Mouse (Mus musculus): ENCODE measurements around the gene Get4. TPM values are rescaled to one million over a fixed set of nuclear protein-coding genes. Genes with fewer than 3 reads are reported as not detected.

The Get4 gene
- total RNA-seq, 2 experiments from 2014 or later: 28.6 to 31.9 TPM

DNA sequence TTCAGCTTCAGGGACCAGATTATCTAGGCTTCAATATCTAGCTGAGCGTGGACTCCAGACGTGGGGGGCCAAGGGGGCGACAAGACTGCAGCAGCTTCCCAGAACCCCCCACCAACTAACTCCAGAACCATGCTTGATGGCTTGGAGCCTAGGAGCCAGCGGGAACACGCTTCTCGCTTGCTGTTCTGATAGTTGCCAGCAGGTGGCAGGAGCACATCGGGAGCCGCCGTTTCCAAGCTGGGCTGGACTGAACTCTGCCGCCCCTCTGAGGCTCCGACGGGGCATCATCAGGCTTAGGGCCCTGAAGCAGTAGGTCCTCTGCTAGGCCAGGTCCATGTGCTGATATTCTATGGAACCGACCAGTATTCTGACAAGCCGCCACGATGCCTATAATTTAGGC, 30.1 kb downstream of the Get4 start:
- DNase-seq (ENCODE audit: low spot score): peak; percentile 85

DNA sequence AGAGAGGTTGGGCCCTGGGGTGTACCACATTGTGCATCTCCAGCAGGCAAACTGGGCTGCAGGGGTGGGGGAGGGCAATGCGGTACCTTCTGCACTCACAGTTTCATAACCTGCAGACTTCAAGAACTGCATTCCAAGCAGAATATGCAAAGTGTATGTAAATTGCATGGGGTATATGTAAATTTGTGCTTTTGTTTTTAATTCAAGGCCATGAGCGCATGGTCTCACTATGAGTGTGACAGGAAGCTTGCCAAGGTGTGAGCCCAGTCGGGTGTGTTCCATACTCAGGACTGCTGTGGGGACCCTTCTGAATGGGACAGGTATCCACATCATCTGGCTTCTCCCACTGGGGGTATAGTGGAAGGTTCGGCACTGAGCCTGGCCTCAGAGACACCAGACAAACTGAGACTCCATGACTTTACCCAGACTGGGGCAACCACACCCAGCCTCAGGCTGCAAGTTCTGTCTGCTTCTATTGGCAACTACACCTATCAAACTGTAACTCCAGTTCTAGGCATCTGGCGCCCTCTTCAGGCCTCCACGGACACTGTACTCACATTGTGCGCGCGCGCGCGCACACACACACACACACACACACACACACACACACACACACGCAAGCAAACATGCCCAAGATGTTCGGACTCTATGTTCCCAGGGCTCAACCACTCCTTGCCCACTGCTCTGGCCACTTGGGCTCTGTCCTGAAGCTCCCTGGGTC, 31.5 kb downstream of the Get4 start:
- no peak for DNase-seq (ENCODE audit: low spot score)

DNA sequence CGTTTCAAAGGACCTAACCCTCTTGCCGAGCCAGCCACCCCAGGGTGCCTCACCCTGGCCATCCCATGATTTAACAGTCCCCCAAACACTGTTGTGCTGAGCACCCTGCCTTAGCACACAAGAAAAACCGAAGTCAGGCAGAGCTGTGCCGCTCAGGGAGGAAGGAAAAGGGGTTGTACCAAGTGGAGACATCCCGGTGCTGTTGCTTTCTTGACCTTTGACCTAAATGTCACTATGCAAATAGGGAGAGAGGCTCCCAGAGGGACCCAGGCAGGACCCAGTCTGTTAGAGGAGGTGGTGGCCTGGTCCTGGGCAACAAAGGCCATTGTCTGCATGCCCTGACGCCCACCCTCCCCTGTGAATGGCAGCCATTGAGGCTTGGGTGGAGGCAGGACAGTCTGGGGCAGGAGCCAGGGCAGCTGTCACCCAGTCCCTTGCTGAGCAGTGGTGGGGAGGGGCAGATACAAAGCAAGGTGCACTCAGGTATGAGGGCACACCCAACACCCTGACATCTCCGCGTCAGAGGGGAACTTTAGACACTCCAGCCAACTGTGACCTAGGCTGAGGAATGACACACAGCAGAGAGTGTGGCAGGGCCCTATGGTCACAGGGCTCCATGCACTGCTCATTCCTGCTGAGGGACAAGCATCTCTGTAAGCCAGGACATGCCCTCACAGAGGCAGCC, 33.4 kb downstream of the Get4 start:
- DNase-seq (ENCODE audit: low spot score): no peak

DNA sequence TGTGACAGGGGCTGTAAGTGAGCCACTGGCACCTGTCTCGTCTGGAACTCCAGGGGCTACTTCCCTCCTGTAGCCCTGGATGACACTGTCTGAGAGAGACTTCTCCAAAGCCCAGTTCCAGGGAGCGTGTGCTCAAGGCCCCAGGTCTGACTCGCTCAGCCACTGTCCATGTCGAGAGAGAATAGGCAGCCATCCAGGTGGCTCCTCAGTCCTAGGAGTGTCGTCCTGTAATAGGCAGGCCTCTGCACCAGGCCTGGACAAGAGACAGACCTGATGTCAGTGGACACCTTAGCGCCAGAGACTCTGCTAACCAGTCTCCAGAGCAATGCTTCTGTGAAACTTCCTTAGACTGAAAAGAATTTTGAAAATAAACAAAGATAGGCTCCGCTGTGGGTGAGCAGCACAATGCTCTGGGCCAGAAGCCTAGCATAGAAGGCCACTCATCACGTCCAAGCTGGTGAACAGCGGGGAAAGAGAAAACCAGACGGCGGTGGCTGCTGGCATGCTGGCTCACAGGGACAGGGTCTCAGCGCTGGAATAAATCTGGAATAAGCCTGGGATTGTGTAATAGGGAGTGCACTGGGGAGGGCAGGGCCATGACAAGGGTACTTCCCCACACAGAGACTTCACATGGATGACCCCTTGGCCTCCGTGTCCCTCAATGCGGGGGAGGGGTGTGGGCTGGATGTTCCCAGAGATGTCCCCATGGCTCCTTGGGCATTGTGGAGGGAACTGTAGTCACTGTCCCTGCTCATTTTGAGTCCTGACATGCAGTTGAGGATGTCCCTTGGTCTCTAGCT, 34.2 kb downstream of the Get4 start:
- no peak for DNase-seq (ENCODE audit: low spot score)

DNA sequence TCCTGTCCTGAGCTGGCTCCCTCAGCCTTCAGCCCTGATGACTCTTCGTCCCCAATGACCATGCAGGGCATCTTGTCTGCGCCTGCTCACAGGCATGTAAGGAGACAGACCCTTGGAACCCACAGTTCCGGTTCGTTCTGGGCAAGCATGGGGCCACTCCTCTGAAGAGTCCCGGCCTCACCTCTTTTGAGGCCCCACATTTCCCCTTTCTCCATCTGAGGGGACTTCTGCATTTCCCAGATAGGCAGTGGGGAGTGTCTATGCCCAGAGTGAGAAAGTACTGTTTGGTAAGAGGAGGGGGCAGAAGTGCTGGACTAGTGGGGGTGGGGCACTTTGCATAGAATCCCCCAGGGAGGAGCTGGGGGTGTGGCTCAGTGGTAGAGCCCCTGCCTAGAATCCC, 35.0 kb downstream of the Get4 start:
- no peak for DNase-seq (ENCODE audit: low spot score)

DNA sequence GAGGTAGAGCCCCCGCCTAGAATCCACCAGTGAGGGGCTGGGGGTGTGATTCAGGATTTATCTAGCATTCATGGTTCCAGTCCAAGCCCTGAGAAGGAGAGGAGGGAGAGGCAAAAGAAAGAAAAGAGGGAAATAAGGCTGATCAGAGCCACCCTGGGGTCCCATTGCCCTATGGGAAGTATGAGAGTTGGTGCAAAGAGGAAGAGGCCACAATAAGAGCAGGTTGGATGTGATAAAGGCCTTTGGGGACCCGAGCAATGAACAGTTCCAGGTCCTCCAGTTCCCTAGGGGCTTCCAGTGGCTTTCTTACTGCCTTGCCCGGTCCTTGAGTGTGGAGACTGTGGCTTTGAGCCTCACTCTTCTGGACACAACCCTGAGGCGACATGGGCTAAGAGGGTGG, 35.7 kb downstream of the Get4 start:
- no peak for DNase-seq (ENCODE audit: low spot score)

DNA sequence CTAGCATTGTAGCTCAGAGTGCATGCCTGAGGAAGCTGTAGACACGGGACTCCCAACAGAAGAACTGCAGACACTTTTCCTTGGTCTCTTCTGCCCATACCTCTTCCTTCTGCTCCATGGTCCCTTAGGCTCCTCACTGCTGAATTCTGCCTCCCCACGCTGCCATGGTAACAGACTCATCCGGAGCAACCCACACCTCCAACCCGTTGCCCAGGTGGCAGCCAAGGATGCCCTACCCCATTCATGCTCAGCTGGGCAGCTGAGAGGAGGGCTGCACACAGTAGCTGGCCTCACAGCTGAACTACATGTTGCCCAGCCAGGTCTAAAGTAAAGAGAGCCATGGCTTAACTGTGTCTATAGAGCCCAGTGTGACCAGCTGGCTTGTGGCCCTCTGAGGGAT, 36.5 kb downstream of the Get4 start:
- DNase-seq (ENCODE audit: low spot score): no peak

DNA sequence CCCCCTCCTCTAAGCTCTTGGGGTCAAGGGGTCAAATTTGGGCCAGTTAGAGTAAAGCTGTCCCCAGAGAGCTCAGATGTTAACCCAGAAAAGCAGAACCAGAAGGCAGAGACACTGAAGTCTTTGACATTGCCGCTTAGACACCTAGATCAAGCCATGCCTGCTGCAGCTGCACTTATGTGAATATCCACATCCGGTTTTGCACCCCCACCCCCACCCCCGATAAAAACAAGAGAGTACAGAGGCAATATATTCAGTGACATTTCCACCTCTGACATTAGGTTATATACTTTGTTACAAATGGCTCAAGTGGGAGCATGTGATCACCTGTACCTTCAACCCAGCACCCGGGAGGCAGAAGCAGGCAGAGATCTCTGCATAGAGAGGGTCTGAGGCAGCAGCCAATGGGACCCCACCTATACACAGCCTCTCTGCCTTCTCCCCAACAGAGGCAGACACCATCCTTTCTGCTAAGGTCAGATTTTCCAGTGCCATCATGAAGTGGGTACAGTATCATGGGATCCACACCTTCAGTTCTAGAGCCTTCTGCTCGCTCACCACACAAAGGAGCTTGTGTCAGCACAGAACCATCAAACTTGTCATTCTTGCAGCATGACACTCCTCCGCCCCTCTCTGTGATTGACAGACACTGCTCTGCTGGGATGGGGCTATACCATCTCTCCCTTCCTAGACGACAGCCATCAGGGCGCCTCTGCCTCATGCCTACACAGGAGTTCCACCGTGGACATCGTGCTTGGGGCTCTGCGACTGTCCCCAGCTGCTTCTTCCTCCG, 38.5 kb downstream of the Get4 start:
- DNase-seq (ENCODE audit: low spot score): no peak

DNA sequence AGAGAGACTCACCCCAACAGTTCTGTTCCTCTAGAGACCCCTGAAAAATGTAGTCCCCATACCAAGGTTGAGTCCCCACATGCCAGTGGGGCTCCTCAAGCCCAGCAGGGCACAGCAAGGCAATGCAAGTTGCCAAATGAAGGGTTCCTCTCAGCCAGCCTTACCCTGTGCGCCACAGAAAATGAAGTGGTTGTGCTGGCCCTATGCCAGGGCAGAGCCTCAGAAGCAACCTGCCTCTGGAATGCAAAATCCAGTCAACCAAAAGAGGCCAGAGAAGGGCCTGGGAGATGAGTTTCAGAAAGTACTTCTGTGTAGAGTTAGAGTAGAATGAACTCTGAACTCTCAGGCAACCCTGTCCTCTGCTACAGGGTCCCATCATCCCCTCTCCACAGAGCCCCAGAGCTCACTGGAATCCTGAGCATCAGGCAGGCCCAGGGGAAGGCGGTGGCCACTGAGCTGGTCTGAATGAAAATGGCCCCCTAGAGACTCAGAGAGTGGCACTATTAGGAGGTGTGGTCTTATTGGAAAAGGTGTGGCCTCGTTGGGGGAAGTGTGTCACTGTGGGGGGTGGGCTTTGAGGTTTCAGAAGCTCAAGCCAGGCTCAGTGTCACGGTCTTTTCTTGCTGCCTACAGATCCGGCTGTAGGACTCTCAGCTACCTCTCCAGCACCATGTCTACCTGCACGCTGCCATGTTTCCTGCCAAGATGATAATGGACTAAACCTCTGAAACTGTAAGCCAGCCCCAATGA, 39.9 kb downstream of the Get4 start:
- no peak for DNase-seq (ENCODE audit: low spot score)

DNA sequence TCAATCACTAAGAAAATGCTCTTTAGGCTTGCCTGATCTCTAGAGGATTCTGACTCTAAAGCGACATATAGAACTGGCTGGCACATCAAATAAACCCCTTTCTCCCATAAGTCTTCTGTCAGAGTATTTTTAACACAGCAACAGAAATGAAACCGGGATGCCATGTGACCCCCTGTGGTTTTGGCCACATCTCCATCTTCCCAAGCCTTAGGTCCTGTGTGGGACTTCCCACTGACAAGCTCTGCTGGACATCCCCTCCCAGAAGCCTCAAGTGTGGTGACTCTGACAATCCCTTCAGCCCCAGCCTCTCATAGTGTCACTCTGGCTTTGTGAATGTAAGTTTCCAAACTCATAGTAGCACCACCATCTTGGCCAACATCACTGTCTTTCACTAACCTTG, 42.0 kb downstream of the Get4 start:
- no peak for DNase-seq (ENCODE audit: low spot score)

DNA sequence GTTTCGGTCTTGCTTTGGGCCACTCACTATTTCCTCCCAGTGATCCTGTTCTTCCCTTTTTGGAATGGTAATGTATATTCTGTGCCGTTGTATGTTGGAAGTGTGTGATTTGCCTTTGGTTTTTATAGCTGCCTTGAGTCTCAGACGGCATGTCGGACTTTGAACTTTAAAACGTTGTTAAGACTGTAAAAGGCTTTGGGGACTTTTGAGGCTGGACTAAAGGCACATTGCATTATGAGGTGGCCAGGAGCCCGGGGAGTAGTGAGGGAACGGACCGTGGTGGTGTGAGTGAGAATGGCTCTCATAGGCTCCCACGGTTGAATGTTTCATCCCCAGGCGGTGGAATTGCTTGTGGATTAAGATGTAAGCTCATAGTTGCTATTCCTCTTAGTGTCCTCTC, 45.0 kb downstream of the Get4 start:
- no peak for DNase-seq (ENCODE audit: low spot score)

DNA sequence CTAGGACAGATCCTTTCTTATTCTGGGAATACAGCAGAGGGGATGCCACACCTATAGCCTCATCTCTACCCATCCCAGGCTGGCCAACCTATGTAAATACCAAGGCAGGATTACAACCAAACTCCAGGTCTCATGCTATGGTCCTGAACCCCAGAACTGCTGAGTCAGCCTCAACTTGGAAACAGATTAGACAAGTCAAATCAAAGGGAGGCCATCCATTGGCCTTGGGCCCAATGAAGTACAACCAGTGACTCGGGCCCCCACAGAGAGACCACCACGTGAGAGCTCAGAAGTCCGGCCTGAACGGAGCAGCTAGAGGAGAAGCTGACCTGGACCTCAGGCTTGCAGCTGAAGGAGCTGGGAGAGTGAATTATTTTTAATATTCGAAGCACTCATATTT, 45.6 kb downstream of the Get4 start:
- no peak for DNase-seq (ENCODE audit: low spot score)

DNA sequence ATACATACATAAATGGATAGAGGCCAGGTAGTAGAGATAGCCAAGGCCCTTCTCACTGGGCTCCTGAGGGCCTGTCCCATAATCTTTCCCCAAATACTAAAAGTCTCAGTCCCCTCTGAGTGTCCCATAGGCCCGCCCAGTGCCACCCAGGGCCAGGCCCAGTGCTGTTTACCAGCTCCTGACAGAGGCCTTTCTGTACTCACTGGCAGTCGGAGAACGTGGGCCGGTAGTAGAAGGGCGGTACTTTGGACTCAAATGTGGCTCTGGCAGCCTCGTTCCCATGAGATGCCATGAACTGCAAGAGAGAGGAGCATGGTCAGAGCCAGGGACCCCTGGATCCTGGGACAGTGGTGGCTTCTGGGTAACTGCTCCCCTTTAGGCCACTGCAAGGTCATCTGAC, 50.0 kb downstream of the Get4 start:
- DNase-seq (ENCODE audit: low spot score): no peak

DNA sequence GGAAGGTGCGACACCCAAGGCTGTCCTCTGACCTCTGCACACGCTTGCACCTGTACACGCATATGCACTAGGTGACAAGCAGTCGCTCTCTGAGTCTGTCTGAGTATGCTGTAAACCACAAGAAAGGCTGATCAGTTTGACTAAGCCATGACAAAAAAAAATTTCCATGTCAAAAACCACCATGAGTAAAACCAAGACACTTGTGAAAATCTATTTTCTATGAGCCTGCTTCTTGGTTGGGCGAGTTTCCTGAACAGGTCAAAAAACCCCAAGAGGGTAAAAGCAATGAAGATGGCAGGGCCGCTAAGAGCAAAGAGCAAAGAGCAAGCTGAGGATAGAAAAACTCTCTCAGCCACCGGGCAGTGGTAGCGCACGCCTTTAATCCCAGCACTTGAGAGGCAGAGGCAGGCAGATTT, 51.5 kb downstream of the Get4 start:
- no peak for DNase-seq (ENCODE audit: low spot score)

DNA sequence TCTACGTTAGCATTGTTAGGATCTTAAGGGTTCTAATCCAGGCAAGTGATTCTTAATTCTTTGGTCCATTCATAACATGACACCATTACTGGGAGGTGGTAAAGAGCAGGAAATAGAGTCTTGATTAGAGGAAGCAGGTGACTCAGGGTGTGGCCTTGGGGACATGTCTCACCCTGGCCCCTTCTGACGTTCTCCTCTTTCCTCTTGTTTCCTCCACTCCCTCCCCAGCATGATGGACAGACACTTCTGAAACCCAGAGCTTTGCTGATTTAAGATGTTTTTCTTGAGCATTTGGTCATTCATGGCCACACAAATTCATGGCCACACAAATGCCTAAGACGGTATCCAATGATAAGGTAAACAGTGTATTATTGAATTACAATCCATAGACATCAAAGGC, 57.8 kb downstream of the Get4 start:
- DNase-seq (ENCODE audit: low spot score): no peak

DNA sequence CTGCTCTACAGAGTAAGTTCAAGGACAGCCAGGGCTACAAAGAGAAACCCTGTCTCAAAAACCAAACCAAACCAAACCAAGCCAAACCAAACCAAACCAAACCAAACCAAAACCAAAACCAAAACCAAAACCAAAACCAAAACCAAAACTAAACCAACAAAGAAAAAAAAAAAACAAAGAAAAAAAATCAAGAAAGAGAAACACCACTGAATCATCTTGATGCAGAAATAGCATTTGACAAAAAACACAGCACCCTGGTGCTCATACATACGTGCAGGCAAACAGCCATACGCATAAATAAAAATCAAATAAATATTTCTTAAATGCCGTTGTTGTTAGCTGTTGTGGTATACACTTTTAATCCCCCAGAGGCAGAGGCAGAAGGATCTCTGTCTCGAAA, 58.4 kb downstream of the Get4 start:
- no peak for DNase-seq (ENCODE audit: low spot score)

DNA sequence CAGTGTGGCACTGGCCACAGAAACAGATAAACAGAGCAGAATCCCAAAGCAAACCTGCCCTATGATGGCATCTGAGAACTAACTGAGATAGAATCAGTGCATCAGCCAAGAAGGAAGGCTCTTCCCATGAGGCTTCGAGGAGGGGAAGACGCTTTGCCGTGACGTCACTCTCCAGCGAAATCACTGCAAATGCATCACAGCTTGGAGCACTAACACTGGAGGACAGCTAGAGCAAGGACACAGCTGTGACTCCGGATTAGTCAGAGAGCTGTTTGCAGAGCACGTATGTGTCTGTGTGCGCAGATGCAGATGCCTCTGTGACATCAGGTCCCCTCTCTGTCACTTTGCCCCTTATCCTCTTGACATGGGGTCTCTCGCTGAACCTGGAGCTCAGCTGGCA, 59.7 kb downstream of the Get4 start:
- no peak for DNase-seq (ENCODE audit: low spot score)

DNA sequence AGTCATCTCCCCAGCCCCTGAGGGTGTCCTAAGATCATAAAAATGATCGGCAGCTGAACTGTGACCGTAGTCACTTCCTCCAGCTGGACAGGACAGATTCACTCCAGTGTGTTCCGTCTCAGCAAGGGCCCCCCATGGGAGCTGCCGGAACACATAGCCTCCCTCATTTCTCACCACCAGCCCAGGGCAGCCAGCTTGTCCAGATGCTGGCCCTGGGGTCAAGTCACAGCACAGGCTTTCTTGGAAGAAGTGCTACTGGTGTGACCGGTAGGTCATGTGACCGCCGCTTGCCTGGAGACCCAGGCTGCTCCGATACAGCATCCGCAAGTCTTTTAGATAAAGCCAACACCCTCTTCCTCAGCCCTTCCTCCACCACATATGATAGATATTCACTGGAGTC, 61.4 kb downstream of the Get4 start:
- no peak for DNase-seq (ENCODE audit: low spot score)

DNA sequence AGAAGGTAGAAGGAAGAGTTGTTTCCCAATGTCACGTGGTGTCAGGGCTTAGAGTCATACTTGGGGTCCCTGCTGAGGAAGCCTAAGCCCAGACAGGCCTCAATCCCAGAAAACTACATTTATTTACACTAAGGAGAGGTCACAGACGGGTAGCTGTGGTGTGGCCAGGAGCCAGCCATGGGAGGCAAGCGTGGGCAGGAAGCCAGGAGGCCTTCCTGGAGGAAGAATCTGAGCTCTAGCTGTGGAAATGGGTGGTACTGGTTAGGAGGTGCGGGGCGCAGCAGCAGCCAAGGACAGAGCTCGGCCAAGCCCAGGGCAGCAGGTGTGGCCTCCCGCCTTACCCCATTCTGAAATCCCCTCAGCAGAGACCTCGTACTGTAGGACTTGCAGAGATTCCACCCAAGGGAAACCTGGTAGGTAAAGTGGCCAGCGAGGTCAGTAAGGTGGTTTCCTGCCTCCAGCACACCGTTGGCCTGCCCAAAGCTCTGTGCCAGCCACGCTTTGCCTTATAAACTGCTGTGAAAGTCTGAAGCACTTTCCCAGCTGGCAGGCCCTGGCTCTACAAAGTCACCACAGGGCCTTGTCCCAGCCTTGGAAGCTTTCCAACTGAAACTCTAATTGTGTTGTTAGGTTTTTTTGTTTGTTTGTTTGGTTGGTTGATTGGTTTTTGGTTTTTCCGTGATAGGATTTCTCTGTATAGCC, 63.0 kb downstream of the Get4 start:
- DNase-seq (ENCODE audit: low spot score): no peak

DNA sequence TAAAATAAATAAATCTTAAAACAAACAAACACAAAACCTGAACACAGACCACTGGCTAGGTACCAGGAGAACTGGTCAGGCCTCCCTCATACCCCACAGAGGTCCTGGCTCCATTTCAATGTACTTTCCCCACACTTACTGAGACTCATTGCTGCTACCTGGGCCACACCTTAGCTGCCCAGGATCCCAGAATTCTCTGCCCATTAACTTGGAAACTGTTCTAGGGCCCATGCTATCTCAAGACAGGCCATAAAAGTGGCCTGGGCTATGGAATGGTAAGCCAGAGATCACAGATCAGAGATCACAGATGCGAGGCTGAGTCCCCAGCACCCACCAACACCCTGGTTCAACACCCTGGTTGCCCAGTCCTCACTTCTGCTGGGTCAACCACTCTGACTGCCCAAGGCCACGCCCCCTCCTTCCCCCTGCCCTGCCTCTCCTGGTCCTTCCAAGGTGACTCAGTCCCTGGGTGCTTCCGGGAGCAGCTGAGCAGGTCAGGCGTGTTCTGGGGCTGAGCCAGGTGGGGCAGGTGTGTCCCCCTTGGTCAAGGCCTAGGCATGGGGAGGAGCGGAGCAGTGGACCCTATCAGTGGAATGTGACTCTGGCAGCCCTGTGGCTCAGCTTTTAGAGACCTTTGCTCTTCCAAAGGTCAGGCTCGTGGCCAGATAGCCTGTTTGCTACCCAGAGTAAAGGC, 65.0 kb downstream of the Get4 start:
- no peak for DNase-seq (ENCODE audit: low spot score)
